In the genomic region with DNA sequence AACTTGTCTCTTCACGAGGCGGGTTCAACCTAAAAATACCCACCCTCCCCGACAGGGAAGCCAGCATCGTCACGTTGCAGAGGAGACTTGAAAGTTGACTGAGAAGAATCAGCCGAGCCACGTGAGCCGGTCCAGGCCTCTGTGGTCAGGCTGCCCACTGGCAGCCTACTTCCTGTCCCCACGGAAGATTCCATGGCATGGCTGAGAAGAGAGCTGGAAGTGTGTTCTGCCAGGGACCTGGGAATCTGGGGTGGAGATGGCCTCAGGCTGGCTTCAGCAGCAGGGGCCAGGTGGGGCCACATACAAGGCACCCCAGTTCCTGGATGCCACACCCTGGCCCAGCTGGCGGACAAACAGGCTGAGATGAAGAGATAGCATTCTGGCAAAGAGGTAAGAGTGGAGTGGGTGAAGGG, we compare ENCODE assay signal across 12 mouse cellular contexts. TPM values are rescaled to one million over a fixed set of nuclear protein-coding genes. Genes with fewer than 3 reads are reported as not detected.
DNase-seq lines count a peak whose midpoint lies in the region; ATAC-seq and TF ChIP-seq lines count a peak whose summit lies in the region.
"Had no signal": no experiment of that assay in that cellular context is flagged by ENCODE, and none has a peak within 500 bp of the region (broad histone marks: within the 10 kb centered on the region; RNA-seq: fewer than 3 reads in every experiment).

No protein-coding gene starts in this region.

- no peak overlapping the region for H3K9ac ChIP-seq in forebrain, embryonic 13.5 days
- H3K9ac ChIP-seq in forebrain, embryonic 16.5 days (replicated peaks; ENCODE audit: low read depth, low read length), result no peak overlapping the region
- H3K9ac ChIP-seq in midbrain, postnatal 0 days (replicated peaks; ENCODE audit: low read length, poor library complexity, severe bottlenecking), result no peak overlapping the region
- no peak overlapping the region for H3K9ac ChIP-seq in hindbrain, postnatal 0 days (replicated peaks; ENCODE audit: low read length)

- intact Hi-C loops in heart, postnatal 14 days (cut with DNase I), result no loop called here

- no peak for DNase-seq in midbrain, embryonic 10.5 days (ENCODE audit: low spot score)
- DNase-seq in midbrain, postnatal 0 days (ENCODE audit: low spot score), result no peak
- peak; percentile 20 to 21 for DNase-seq in heart, postnatal 14 days
- DNase-seq in urinary bladder, postnatal 14 days (ENCODE audit: low spot score), result peak; percentile 82
- DNase-seq in yolk sac, embryonic 10.5 days (ENCODE audit: low spot score), result no peak
- no peak for DNase-seq in hindbrain, postnatal 0 days (ENCODE audit: low spot score)
- DNase-seq: liver had no signal

- H3K27ac ChIP-seq in forebrain, embryonic 13.5 days, result peak overlapping the region; percentile 40; the same call in 1 of the 2 replicates
- no peak overlapping the region for H3K27ac ChIP-seq in forebrain, embryonic 16.5 days (ENCODE audit: low read length)
- peak overlapping the region; percentile 93 for H3K27ac ChIP-seq in midbrain, embryonic 10.5 days (replicated peaks)
- no peak overlapping the region for H3K27ac ChIP-seq in midbrain, postnatal 0 days (ENCODE audit: low read depth, low read length)
- H3K27ac ChIP-seq in hindbrain, postnatal 0 days, result no peak overlapping the region

- WGBS in forebrain, embryonic 13.5 days, result 78% methylated on average over 10 of the region's 10 CpGs
- 65% methylated on average over 10 of the region's 10 CpGs for WGBS in forebrain, embryonic 16.5 days
- WGBS in midbrain, embryonic 10.5 days, result 83% methylated on average over 10 of the region's 10 CpGs
- WGBS in midbrain, postnatal 0 days, result 74% methylated on average over 10 of the region's 10 CpGs
- WGBS in hindbrain, postnatal 0 days, result 65% methylated on average over 10 of the region's 10 CpGs

- no peak overlapping the region for H3K4me2 ChIP-seq in forebrain, embryonic 13.5 days
- no peak overlapping the region for H3K4me2 ChIP-seq in forebrain, embryonic 16.5 days (ENCODE audit: low read length)
- no peak overlapping the region for H3K4me2 ChIP-seq in midbrain, postnatal 0 days (ENCODE audit: low read depth, low read length, poor library complexity, severe bottlenecking)
- no peak overlapping the region for H3K4me2 ChIP-seq in hindbrain, postnatal 0 days (ENCODE audit: low read depth, low read length)

- H3K4me3 ChIP-seq in forebrain, embryonic 13.5 days, result no peak overlapping the region
- no peak overlapping the region for H3K4me3 ChIP-seq in forebrain, embryonic 16.5 days (replicated peaks; ENCODE audit: low read length)
- H3K4me3 ChIP-seq in midbrain, embryonic 10.5 days, result no peak overlapping the region
- H3K4me3 ChIP-seq in midbrain, postnatal 0 days (ENCODE audit: low read depth, low read length), result no peak overlapping the region
- no peak overlapping the region for H3K4me3 ChIP-seq in hindbrain, postnatal 0 days (ENCODE audit: low read length)

- TF ChIP-seq CTCF in midbrain, postnatal 0 days (IDR thresholded peaks at IDR 0.05), result no peak
- TF ChIP-seq CTCF in hindbrain, postnatal 0 days (IDR thresholded peaks at IDR 0.05; ENCODE audit: low read depth), result no peak

- no peak for ATAC-seq in forebrain, embryonic 13.5 days
- ATAC-seq in forebrain, embryonic 16.5 days, result no peak
- no peak for ATAC-seq in midbrain, postnatal 0 days (ENCODE audit: low FRiP score)
- ATAC-seq in hindbrain, postnatal 0 days, result no peak
- ATAC-seq: hindbrain, embryonic 16.5 days had no signal

- peaks cover 58% of the 10 kb centered on the region for H3K4me1 ChIP-seq in forebrain, embryonic 13.5 days
- peaks cover 49% of the 10 kb centered on the region for H3K4me1 ChIP-seq in forebrain, embryonic 16.5 days (replicated peaks; ENCODE audit: control insufficient read depth, insufficient read depth, low read length)
- peaks cover 67% of the 10 kb centered on the region for H3K4me1 ChIP-seq in midbrain, embryonic 10.5 days
- H3K4me1 ChIP-seq in midbrain, postnatal 0 days (ENCODE audit: insufficient read depth, low read length), result peaks cover 21% of the 10 kb centered on the region
- H3K4me1 ChIP-seq in hindbrain, postnatal 0 days (ENCODE audit: insufficient read depth, low read length), result peaks cover 37% of the 10 kb centered on the region

- no peaks in the 10 kb centered on the region for H3K9me3 ChIP-seq in forebrain, embryonic 13.5 days (replicated peaks)
- H3K9me3 ChIP-seq in forebrain, embryonic 16.5 days (ENCODE audit: control insufficient read depth, low read length), result no peaks in the 10 kb centered on the region
- no peaks in the 10 kb centered on the region for H3K9me3 ChIP-seq in midbrain, embryonic 10.5 days (replicated peaks)
- no peaks in the 10 kb centered on the region for H3K9me3 ChIP-seq in midbrain, postnatal 0 days (ENCODE audit: low read length)
- no peaks in the 10 kb centered on the region for H3K9me3 ChIP-seq in hindbrain, postnatal 0 days (ENCODE audit: low read length)

- no peaks in the 10 kb centered on the region for H3K36me3 ChIP-seq in forebrain, embryonic 13.5 days (ENCODE audit: poor library complexity, severe bottlenecking)
- no peaks in the 10 kb centered on the region for H3K36me3 ChIP-seq in forebrain, embryonic 16.5 days (ENCODE audit: control insufficient read depth, insufficient read depth)
- no peaks in the 10 kb centered on the region for H3K36me3 ChIP-seq in midbrain, embryonic 10.5 days
- H3K36me3 ChIP-seq in midbrain, postnatal 0 days (ENCODE audit: insufficient read depth, low read length), result no peaks in the 10 kb centered on the region
- no peaks in the 10 kb centered on the region for H3K36me3 ChIP-seq in hindbrain, postnatal 0 days (ENCODE audit: insufficient read depth, low read length)

- no peaks in the 10 kb centered on the region for H3K27me3 ChIP-seq in forebrain, embryonic 13.5 days
- no peaks in the 10 kb centered on the region for H3K27me3 ChIP-seq in forebrain, embryonic 16.5 days (replicated peaks; ENCODE audit: control insufficient read depth, insufficient read depth, low read length)
- no peaks in the 10 kb centered on the region; the same call in 1 of the 2 replicates for H3K27me3 ChIP-seq in midbrain, embryonic 10.5 days (ENCODE audit: low read depth, poor library complexity, severe bottlenecking)
- H3K27me3 ChIP-seq in midbrain, postnatal 0 days (ENCODE audit: insufficient read depth, low read length), result no peaks in the 10 kb centered on the region
- H3K27me3 ChIP-seq in hindbrain, postnatal 0 days (ENCODE audit: insufficient read depth, low read length), result no peaks in the 10 kb centered on the region

RNA-seq across cellular contexts. Expression of a gene that starts 3.0 kb away (rescaled TPM):
- 48.8 and 53.1 TPM in 2 replicates for polyA plus RNA-seq in forebrain, embryonic 13.5 days (2015; fragmentation: Nextera tagmentation; extraction: Ambion mirVana)
- polyA plus RNA-seq in forebrain, embryonic 16.5 days (2015; fragmentation: Nextera tagmentation; extraction: Ambion mirVana), result 72.3 and 73.3 TPM in 2 replicates
- polyA plus RNA-seq in midbrain, embryonic 10.5 days (2016; fragmentation: Nextera tagmentation; extraction: Ambion mirVana), result 30.5 and 43.3 TPM in 2 replicates
- 52.6 and 67.5 TPM in 2 replicates for total RNA-seq in midbrain, postnatal 0 days (2014; rRNA removed)
- polyA plus RNA-seq in midbrain, postnatal 0 days (2015; fragmentation: Nextera tagmentation; extraction: Ambion mirVana), result 64.9 and 70.3 TPM in 2 replicates
- 10 to 100 TPM; 33.4 to 35.7 TPM for total RNA-seq in heart, postnatal 14 days (2021)
- total RNA-seq in hindbrain, postnatal 0 days (2014; rRNA removed), result 39.2 and 44.0 TPM in 2 replicates
- polyA plus RNA-seq in hindbrain, postnatal 0 days (2015; fragmentation: Nextera tagmentation; extraction: Ambion mirVana), result 56.0 and 57.9 TPM in 2 replicates

RNA-seq across cellular contexts. Expression of a gene that starts 11.8 kb away (rescaled TPM):
- 2.3 and 2.8 TPM in 2 replicates for polyA plus RNA-seq in forebrain, embryonic 13.5 days (2015; fragmentation: Nextera tagmentation; extraction: Ambion mirVana)
- polyA plus RNA-seq in forebrain, embryonic 16.5 days (2015; fragmentation: Nextera tagmentation; extraction: Ambion mirVana), result 1.8 and 2.4 TPM in 2 replicates
- polyA plus RNA-seq in midbrain, embryonic 10.5 days (2016; fragmentation: Nextera tagmentation; extraction: Ambion mirVana), result 1.2 and 2.7 TPM in 2 replicates
- 6.2 and 9.3 TPM in 2 replicates for total RNA-seq in midbrain, postnatal 0 days (2014; rRNA removed)
- polyA plus RNA-seq in midbrain, postnatal 0 days (2015; fragmentation: Nextera tagmentation; extraction: Ambion mirVana), result 4.9 and 6.2 TPM in 2 replicates
- not detected for total RNA-seq in heart, postnatal 14 days (2021)
- total RNA-seq in hindbrain, postnatal 0 days (2014; rRNA removed), result 5.9 and 11.4 TPM in 2 replicates
- polyA plus RNA-seq in hindbrain, postnatal 0 days (2015; fragmentation: Nextera tagmentation; extraction: Ambion mirVana), result 3.4 and 3.6 TPM in 2 replicates
- total RNA-seq: megakaryocyte-erythroid progenitor cell, adult 5-6 weeks; neutrophil, adult 5-6 weeks had no signal

RNA-seq across cellular contexts. Expression of a gene that starts 45.7 kb away (rescaled TPM):
- polyA plus RNA-seq in forebrain, embryonic 13.5 days (2015; fragmentation: Nextera tagmentation; extraction: Ambion mirVana), result 34.2 and 34.8 TPM in 2 replicates
- polyA plus RNA-seq in forebrain, embryonic 16.5 days (2015; fragmentation: Nextera tagmentation; extraction: Ambion mirVana), result 33.5 and 38.1 TPM in 2 replicates
- 33.2 and 37.9 TPM in 2 replicates for polyA plus RNA-seq in midbrain, embryonic 10.5 days (2016; fragmentation: Nextera tagmentation; extraction: Ambion mirVana)
- total RNA-seq in midbrain, postnatal 0 days (2014; rRNA removed), result 18.0 and 21.3 TPM in 2 replicates
- 27.3 and 29.1 TPM in 2 replicates for polyA plus RNA-seq in midbrain, postnatal 0 days (2015; fragmentation: Nextera tagmentation; extraction: Ambion mirVana)
- total RNA-seq in heart, postnatal 14 days (2021), result 10 to 100 TPM; 18.7 to 19.7 TPM
- total RNA-seq in hindbrain, postnatal 0 days (2014; rRNA removed), result 17.2 and 17.3 TPM in 2 replicates
- polyA plus RNA-seq in hindbrain, postnatal 0 days (2015; fragmentation: Nextera tagmentation; extraction: Ambion mirVana), result 23.3 and 23.9 TPM in 2 replicates

RNA-seq across cellular contexts. Expression of a gene that starts 55.2 kb away (rescaled TPM):
- 211 and 220 TPM in 2 replicates for polyA plus RNA-seq in forebrain, embryonic 13.5 days (2015; fragmentation: Nextera tagmentation; extraction: Ambion mirVana)
- polyA plus RNA-seq in forebrain, embryonic 16.5 days (2015; fragmentation: Nextera tagmentation; extraction: Ambion mirVana), result 189 and 202 TPM in 2 replicates
- 270 and 277 TPM in 2 replicates for polyA plus RNA-seq in midbrain, embryonic 10.5 days (2016; fragmentation: Nextera tagmentation; extraction: Ambion mirVana)
- 98.2 and 105 TPM in 2 replicates for total RNA-seq in midbrain, postnatal 0 days (2014; rRNA removed)
- 222 and 224 TPM in 2 replicates for polyA plus RNA-seq in midbrain, postnatal 0 days (2015; fragmentation: Nextera tagmentation; extraction: Ambion mirVana)
- 10 to 100 TPM; 87.1 to 95.9 TPM for total RNA-seq in heart, postnatal 14 days (2021)
- total RNA-seq in hindbrain, postnatal 0 days (2014; rRNA removed), result 107 and 119 TPM in 2 replicates
- 207 and 210 TPM in 2 replicates for polyA plus RNA-seq in hindbrain, postnatal 0 days (2015; fragmentation: Nextera tagmentation; extraction: Ambion mirVana)

Comparison
In these comparisons a context has a peak if more than half of its experiments do, and no peak if none do; other contexts are left out.
1. H3K27ac ChIP-seq: peak in forebrain, embryonic 13.5 days (single experiment) and midbrain, embryonic 10.5 days (single experiment); none in forebrain, embryonic 16.5 days (single experiment), midbrain, postnatal 0 days (single experiment) and hindbrain, postnatal 0 days (single experiment).
2. DNase-seq: peak in heart, postnatal 14 days (2 of 2) and urinary bladder, postnatal 14 days (single experiment); none in midbrain, embryonic 10.5 days (single experiment), midbrain, postnatal 0 days (single experiment), yolk sac, embryonic 10.5 days (single experiment) and hindbrain, postnatal 0 days (single experiment).